Mouse (Mus musculus) testis, adult 2 months (tissue): ENCODE measurements around the gene Rep15.

Experiments
- CTCF ChIP-seq: fragments of 200-500 bp; IDR thresholded peaks from 2 replicates; pipeline ENCODE4 v1.5.1; 2012; ENCODE audit warnings: low read depth, mild to moderate bottlenecking, inconsistent platforms, low read length, moderate library complexity; ENCODE audit not compliant: control insufficient read depth, insufficient read depth, insufficient replicate concordance
- POLR2A ChIP-seq: fragments of 200-500 bp; IDR thresholded peaks from 2 replicates; pipeline ENCODE4 v1.6.1; 2012; ENCODE audit warnings: low read depth, mild to moderate bottlenecking, inconsistent platforms, low read length, moderate library complexity; ENCODE audit not compliant: control insufficient read depth

DNA sequence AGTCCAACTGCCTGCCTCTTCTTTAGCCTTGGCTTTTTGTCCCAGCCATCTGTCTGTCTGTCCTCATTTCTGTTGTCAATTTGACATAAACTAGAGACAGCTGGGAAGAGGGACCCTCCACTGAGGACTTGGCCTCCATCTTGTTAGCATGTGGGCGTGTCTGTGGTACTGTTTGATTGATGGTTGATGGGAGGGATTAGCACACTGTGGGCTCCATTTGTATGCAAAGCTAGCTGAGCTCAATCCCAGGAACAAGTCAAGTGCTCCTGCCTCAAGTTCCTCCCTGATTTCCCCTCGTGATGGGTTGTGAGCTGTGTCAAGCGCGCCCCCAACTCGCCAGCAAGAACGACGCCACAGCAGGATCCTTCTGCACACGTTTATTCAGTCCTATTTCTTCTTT lies 44.5 kb downstream of the Rep15 start:
- TF ChIP-seq CTCF: no peak
- no peak for TF ChIP-seq POLR2A
